Mouse (Mus musculus) E14TG2a.4 (cell line): ENCODE measurements around the gene Adra2a.

Source experiments
- CTCF ChIP-seq: conservative IDR thresholded peaks from 2 replicates; pipeline ENCODE4 v1.5.1; 2014; ENCODE audit warnings: low read length
- NANOG ChIP-seq: IDR thresholded peaks from 2 replicates; pipeline ENCODE4 v1.6.1; 2014; ENCODE audit warnings: borderline replicate concordance, low read length, mixed read lengths
- POU5F1 ChIP-seq: IDR thresholded peaks from 2 replicates; pipeline ENCODE4 v1.6.1; 2014; ENCODE audit warnings: low read length, borderline replicate concordance

GRCm38 (mm10) chr19:54039441-54039840, 4.5 kb upstream of the Adra2a start:
- no peak for TF ChIP-seq CTCF
- TF ChIP-seq NANOG, result no peak
- TF ChIP-seq POU5F1, result no peak
